Mouse (Mus musculus): ENCODE data around the gene Gm49378.

Gm49378 gene

DNA sequence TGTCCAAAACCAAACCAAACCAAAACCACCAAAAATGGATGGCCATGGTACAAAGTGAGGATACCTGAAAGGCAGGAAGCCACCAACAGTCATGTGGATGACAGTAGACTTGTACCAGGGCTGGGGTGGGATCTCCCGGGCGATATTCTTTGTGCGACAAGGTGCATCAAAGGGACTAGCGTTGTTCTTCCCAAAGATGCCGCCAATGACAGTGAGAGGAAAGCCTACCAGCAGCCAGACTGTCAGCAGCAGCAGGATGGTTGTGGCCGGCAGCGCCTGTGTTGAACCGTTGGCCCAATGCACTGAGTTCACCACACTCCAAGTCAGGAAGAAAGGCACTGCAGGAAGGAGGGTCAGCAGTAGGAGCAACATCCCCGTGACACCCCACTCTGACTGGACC lies at the start of gene Gm49378:
Gene Gm49378 (minus strand): TSS at position 101 of the 400 bp plus-strand sequence.
- in situ Hi-C loops (cut with MseI, MboI), result no loop called here

DNA sequence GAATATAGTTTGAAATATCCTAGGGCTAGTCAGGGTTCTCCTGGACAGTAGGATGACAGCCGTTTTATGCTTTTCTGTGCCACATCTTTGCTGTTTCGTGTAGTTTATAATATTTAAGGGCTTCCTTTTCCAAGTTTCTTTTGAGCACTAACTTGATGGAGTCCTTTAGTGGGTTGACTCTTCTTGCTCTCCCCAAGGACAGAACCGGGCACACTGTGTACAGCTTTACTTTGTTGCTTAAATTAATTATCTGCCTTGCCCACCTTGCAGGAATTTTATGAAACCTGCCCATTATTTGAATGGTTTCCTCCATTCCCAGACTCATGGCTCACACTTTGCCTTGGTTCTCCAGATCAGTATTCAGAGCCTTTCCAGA lies 44.4 kb upstream of the Gm49378 start:
- in situ Hi-C loops (cut with MseI, MboI), result loop anchor here (5.0 kb wide), 1 partner anchor 60 kb away; no protein-coding TSS in a partner anchor

DNA sequence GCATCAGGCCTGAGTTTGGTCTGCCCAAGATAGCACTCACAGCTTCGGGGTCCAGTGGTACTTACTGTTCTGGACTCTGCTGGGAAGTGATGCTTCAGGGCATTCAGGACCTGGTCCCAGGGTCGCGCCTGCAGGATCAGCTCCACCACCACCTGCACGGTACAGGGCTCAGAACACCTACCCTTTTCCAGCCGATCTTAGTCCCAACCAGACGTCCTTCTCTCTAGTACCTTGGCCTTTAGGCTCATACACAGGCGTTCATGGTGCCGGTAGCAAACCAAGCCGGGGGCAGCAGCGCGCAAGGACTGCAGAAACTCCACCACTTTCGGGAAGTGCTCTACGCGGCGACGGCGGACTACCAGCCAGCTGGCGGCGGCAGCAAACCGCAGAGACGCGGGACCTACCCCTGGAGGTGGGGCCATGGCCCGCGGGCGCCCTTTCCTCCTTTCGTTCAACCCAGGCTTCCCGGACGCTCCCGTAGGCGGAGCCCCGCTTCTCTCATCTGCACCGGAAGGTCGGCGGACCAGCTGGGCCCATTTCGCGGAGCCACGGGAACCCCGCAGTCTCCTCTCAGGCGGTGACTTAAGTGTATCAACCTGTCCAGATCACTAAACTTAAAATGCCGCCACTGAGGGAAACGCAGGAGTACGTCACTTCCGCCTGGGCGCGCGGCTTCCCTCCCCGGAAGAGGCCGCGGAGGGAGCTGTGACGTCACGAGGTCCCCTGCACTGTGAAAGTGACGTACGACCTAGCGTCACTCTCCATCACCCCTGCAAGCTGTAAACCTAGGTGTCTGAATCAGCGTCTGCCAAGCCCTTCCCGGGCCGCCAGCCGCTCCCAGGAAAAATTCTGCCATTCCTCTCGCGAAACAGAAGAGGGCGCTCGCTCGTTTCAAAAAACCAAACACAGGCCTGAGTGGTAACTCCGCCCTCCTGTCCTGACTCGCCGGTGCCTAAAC lies 43.7 kb upstream of the Gm49378 start, which contains the start of gene Tinf2:
Gene Tinf2 (minus strand): TSS at position 661 of the 958 bp plus-strand sequence.
- in situ Hi-C loops (cut with MseI, MboI), result loop anchor here (5.0 kb wide), 1 partner anchor 61 kb away; no protein-coding TSS in a partner anchor

DNA sequence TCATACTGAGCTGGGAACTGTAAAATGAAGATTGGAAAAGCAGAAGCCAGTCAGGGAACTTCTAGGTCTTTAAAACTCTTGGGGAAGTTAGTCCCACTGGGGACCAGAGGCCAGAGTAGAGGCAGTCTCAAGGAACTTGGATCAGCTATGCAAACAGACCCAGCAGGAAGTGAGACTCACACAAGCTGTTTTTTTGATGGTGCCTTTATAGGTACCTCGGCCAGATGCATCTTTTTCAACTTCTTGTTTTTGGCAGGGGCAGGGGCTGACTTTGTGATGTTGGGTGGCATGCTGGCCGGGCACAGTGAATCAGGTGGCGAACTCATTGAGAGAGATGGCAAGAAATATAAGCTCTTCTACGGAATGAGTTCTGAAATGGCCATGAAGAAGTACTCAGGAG lies 39.9 kb upstream of the Gm49378 start:
- in situ Hi-C loops (cut with MseI, MboI), result no loop called here

DNA sequence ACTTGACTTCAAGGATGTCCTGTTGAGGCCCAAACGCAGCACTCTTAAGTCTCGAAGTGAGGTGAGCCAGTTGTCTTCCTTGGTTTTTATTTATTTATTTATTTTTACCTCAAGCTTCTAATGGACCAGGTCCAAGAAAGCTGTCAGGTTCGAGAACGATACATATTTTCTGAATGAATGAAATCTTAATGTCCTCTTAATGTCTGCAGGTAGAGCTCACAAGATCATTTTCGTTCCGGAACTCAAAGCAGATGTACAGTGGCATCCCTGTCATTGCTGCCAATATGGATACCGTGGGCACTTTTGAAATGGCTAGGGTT lies 35.0 kb upstream of the Gm49378 start:
- in situ Hi-C loops (cut with MseI, MboI), result no loop called here

DNA sequence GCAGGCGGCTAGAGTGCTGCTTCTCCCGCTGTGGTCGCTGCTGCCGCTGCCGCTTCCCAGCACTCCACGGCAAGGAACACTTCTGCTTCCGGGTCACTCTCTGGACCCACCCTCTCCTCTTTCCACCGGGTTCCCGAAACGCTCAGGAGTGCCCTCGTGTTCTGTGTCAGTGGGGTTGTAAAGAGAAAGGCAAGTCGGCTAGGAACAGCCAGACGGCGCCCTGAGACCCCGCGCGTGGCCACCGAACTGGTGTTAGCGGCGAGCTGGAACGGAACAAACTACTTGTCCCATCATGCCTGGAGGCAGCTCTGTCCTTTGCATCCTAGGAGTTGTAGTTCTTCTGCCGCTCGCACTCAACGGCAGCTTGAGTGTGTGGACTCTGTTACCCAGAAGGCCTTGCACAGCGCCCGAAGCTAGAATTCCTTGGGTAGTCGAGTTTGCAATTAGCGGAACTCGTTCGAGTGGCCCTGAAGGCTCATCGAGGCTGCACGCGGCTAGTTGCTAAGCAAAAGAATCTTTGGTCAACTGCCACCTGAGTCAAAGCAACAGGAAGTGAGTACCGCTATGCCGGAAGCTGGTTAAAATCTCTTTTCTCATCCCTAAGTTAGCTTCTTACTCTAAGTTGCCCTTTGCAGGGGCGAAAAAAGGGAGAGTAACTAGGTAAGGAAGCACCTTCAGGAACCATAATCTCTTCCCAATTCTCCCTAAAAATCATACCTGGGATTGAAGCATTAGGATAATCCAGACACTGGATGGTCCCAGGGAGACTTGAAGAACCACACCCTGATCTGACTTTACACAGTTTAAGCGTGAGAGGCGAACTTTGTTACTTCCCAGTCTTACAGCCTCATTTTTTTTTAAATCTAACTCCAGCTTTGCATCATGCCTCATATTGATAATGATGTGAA lies 34.4 kb upstream of the Gm49378 start, which contains the start of the genes Gmpr2 and Nedd8:
Gene Gmpr2 (plus strand): TSS at position 109 of the 908 bp plus-strand sequence.
Gene Nedd8 (minus strand): TSS at position 292 of the 908 bp plus-strand sequence.
- in situ Hi-C loops (cut with MseI, MboI), result no loop called here

DNA sequence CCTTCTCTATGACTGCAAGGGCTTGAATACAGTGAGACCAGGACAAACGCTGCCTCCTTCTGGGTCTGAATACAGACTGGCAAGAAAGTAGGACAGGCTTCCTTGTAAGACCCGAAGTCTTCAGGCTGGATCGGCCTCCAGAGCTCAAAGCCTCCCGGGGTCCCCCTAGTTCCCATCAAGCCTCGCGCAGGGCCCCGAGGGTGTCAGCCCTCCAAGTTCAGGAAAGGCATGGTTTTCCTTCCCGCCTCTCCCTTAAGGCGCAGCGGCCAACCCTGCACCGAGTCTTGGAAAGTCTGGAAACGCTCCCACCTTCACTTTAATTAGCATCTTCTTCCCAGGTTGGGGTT lies 33.8 kb upstream of the Gm49378 start:
- in situ Hi-C loops (cut with MseI, MboI), result no loop called here

DNA sequence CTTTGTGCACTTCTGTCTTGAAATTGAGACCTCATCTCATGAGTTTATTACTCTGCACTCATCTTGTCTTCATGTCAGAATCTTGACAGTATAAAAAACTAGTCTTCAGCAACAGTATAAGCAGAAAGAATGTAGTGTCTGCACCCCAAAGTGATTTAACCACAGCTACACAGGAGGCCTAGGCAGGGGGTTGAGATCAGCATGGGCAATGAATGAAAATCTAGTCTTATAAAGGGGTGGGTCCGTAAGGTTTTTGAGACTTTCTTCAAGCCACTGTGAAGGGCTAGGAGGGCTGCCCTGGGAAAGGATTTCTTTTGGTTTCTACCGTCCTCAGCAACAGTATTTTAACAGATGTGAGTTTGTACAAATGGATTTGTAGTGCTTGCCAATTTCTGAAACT lies 22.9 kb upstream of the Gm49378 start:
- in situ Hi-C loops (cut with MseI, MboI), result no loop called here

DNA sequence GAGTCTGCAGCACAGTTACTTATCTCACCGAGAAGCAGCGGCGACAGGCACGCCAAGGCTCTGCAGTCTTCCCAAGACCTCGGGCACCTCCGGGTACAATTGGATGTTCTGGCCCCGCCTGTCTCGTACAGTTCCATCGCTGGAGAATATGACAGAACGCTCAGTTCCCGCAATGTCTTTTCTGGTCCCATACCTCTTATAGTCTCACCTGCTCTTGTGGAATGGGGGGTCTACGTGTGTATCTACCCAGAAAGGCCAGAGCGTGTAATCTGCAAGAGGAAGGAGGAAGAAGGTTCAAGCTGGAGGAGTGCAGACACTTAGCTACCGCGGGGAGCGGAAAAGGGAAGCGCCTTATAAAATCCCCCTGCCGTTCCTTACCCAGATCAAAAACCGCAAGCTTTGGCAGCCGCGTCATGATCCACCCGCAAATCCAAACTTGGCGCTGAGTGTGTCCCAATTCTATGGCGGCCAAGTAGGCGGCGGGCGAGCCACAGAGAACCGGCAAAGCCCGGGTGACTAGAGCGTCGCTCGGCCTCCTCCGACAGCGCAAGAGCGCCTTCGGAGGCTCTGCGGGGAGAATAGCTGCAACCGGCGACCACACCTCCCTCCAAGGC lies 22.4 kb upstream of the Gm49378 start, which contains the start of gene Mdp1:
Gene Mdp1 (minus strand): TSS at position 549 of the 614 bp plus-strand sequence.
- in situ Hi-C loops (cut with MseI, MboI), result no loop called here

DNA sequence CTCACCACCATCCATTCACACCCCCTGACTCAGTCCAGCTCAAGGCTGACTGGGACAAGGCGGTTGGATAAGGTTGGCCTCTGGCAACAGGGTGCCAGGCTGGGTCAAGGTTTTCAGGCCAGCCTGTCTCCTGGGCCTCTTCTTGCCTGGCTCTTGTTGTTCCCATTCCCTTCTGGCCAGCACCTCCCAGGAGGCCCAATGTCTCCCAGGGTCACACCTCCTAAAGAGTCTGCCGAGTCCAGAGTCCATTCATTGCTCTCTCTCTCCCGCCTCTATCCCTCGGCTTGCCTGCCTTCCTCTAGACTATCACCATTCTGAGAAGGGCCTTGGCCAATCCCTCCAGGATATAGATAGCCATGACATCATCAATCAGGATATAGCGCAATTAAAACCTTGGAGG lies 20.3 kb upstream of the Gm49378 start:
- in situ Hi-C loops (cut with MseI, MboI), result no loop called here

DNA sequence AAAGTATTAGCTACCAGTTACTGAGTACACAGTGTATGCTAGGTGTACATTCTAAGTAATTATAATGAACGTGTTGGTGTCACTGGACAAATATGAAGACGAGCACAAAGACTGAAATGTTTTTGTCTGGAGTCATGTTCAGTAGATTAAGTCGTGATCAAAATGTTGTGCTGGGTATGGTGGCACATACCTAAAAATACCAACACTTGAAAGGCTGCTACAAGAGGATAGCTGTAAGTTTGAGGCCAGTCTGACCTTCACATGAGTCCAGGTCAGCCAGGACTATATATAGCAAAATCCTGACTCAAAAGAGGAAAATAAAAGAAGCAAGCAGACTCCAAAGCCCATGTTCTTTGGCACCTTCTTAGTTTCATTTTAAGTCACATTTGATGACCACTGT lies 19.2 kb upstream of the Gm49378 start:
- in situ Hi-C loops (cut with MseI, MboI), result no loop called here

DNA sequence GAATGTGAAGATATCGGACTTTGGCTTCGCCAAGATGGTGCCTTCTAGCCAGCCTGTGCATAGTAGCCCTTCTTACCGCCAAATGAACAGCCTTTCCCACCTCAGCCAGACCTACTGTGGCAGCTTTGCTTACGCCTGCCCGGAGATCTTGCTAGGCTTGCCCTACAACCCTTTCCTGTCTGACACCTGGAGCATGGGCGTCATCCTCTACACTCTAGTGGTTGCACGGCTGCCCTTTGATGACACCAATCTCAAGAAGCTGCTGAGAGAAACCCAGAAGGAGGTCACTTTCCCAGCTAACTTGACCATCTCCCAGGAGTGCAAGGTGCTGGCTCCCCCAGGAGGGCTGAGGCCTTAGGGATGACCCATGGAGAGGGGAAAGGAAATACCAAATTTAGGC lies 13.8 kb upstream of the Gm49378 start:
- in situ Hi-C loops (cut with MseI, MboI), result no loop called here

DNA sequence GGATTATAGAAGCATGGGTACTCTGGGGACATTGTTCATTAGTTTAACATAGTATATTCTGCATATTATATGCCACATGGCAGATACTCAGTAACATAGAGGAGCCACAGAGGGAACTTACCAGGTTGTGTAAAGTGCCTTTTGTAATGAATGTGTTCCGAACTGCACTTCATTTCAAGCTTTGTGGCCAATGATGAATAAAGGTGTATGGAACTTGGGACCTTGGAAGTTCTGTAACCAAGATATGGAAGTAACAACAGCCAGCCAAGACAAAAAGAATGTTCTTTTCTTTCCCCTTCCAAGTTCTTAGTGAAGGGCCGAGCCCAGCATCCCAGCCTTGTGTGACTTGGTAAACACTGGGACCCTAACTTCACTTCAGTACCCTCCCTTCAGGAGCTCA lies 12.2 kb upstream of the Gm49378 start, which contains the start of gene Tssk4:
Gene Tssk4 (plus strand): TSS at position 301 of the 400 bp plus-strand sequence.
- in situ Hi-C loops (cut with MseI, MboI), result no loop called here

DNA sequence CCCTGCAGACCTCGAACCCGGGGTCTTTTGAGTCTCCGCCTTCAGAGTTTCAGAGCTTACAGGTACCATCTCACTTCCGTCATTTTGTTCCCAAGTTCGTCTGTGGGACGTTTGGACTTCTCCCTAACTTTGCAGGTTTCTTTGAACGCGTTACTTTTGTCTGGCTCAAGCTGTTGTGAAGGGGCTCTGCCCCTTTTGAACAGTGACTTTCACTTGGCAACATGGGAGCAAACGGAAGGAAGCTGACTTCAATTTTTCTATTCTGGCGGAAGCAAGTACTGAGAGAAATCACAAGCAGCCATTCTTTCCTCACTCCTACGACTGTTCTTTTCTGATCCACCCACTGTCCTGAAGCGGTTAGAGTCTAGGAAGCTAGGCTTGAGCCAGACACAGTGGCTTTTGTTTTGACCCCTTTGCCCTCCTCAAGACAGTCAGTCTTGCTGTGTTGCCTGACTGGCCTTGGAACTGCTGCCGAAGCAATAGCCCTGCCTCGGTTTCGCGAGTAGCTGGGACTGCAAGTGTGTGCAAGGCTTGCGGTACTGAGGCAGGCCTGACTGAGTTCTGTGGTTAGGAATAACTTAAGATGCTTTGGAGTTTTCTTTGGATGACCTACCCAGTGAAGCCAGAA lies 6.7 kb upstream of the Gm49378 start:
- in situ Hi-C loops (cut with MseI, MboI), result no loop called here

DNA sequence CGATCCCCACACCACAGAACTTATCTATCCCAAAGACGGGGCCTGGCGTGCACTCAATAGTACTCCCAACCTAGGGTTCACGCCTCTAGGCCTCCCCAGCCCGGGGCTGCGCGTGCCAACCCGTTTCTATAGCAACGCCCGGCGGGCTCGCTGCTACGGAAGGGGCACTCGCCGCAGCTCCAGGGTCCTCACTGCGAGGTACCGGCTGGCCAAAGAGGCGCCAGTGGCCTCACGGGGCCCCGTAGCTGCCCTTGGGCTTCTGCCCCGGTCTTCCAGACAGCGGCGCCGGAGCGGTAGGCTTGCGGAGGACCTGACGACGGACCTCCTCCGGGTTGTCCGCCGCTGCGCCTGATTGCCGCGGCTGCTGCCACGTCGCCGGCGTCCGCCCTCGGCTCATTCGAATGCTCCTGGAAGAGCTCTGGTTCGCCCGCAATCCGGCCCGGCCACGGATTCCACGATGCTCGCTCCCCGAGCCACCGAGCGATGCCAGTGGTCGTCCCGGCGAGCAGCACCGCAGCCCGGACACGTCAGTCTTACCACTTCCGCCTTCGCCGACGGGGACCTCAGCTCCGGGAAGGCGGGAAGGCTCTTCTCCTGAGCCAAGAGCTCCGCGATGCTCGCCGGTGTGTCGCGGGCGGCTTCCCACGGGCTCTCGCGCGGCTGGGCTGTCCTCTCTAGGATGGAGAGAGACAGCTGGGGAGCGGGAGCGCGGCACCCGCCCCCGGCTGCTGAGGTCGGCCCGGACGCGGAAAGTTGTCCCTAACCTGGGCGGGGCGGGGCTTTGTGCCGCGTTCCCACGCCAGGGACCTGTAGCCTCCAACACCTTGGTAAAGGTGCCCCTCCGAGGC lies 5.6 kb upstream of the Gm49378 start, which contains the start of gene Tm9sf1:
Gene Tm9sf1 (minus strand): TSS at position 747 of the 848 bp plus-strand sequence.
- in situ Hi-C loops (cut with MseI, MboI), result no loop called here

DNA sequence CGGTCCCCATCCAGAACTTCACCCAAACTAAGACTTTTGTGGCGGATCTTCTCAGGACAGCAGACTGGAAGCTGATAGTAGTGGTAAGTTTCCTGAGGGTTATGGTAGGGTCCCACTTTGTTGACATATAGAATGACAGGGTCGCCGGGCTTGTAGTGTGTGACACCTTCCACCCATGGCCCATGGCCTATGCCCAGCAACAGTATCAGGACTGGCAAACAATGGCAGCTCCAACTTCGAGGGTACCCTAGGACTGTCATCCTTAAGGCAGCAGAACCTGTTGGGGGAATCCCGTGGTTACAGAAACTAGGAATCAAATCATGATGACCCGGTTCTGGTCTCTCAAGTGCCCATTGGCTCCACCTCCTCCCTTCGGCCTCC lies 5.0 kb upstream of the Gm49378 start:
- in situ Hi-C loops (cut with MseI, MboI), result no loop called here

DNA sequence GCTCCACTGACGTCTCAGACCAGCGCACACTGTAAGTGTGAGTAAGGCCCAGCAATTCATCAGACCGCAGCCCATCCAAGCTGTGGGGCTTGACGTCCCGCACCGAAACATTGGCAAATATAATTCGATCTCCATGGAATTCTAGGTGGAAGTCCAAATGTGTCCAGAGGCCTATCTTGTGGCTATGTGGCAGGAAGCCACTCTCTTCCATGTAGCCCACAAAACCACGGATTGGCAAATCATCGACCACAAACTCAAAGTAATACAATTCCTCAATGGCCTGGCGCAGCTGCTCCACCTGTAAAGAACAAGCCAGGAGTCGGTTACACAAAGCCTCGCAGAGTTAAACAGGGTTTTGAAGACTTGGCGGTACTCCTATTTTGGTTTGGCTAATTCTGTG lies 3.6 kb upstream of the Gm49378 start:
- in situ Hi-C loops (cut with MseI, MboI), result no loop called here

DNA sequence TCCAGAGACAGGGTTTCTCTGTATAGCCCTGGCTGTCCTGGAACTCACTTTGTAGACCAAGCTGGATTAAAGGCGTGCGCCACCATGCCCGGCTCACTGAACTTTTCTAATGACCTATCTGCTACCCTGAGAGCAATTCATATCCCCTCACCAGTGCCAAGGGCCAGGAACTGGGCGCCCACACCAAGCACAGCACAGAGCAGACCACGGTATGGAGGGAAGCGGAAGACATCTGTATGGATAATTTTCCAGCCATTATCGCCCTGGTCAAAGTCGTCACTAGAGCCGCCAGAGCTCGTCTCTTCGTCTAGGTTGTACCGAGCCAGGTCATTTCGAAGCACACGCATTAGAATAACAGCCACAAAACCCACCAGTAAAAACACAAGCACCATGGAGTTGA lies 3.1 kb upstream of the Gm49378 start:
- in situ Hi-C loops (cut with MseI, MboI), result no loop called here

DNA sequence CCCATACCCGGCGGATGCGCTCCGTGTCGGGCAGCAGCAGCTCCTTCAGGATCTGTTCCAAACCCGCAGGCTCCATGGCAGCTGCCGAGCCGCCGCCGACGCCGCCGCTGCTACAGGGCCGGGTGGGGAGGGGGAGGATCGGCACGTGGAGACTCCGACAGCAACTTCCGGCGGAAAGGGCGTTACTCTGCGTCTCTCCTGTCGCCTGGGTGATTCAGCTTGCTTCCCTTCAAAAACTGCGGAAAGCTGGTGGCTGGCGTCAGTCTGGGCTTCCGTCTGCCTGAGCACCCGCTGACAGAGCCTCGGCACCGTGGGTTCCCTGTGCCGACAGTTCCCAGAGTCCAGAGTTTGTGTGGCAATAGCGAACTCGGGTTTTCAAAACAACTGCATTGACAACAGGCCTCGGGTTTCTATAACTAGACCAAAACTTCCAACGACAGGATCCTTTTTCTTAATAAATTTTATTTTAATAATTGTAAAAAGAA lies 2.1 kb downstream of the Gm49378 start, which contains the start of gene Ipo4:
Gene Ipo4 (minus strand): TSS at position 435 of the 485 bp plus-strand sequence.
- in situ Hi-C loops (cut with MseI, MboI), result no loop called here

Data from mouse trophoblast stem cell (cell line).